Mouse (Mus musculus): ENCODE measurements around the gene Omt2b. TPM values are rescaled to one million over a fixed set of nuclear protein-coding genes. Genes with fewer than 3 reads are reported as not detected.
A peak's percentile ranks its signal among the peaks of the same experiment; 100 is the strongest.

Gene Omt2b
- polyA plus RNA-seq, 1 experiment: not detected

GRCm38 (mm10) chr9:78369349-78369748, 42.0 kb downstream of the Omt2b start:
- Histone ChIP-seq H3K27ac (ENCODE audit: insufficient read depth, low read length) (peak overlapping the region; percentile 100), H3K4me1 (ENCODE audit: control insufficient read depth, insufficient read depth, low read length) (peaks cover 8% of the 10 kb centered on the region), H3K27me3 (ENCODE audit: control insufficient read depth, insufficient read depth, low read length, poor library complexity, severe bottlenecking) (no peaks in the 10 kb centered on the region), H3K4me3 (ENCODE audit: low read depth, low read length) (no peak overlapping the region), H3K9ac (ENCODE audit: low read depth, poor library complexity, severe bottlenecking) (peak overlapping the region; percentile 69), H3K9me3 (replicated peaks; ENCODE audit: control insufficient read depth, insufficient read depth, low read length, poor library complexity, severe bottlenecking) (no peaks in the 10 kb centered on the region), H3K36me3 (ENCODE audit: control insufficient read depth, insufficient read depth, low read length, poor library complexity, severe bottlenecking) (no peaks in the 10 kb centered on the region)
- TF ChIP-seq EP300 (IDR thresholded peaks at IDR 0.05; ENCODE audit: insufficient read depth, low read depth, low read length) (peak; percentile 99), CTCF (IDR thresholded peaks at IDR 0.05; ENCODE audit: low read depth, low read length) (no peak)

- TF ChIP-seq POLR2A (IDR thresholded peaks at IDR 0.05; ENCODE audit: insufficient read depth, low read length): no peak
- TF ChIP-seq EP300 (IDR thresholded peaks at IDR 0.05; ENCODE audit: insufficient read depth, low read depth, low read length): no peak
- no peak for TF ChIP-seq CTCF (IDR thresholded peaks at IDR 0.05; ENCODE audit: low read depth, low read length)
- Histone ChIP-seq H3K9ac (ENCODE audit: low read depth, poor library complexity, severe bottlenecking) (peak overlapping the region; percentile 69), H3K27me3 (ENCODE audit: control insufficient read depth, insufficient read depth, low read length, poor library complexity, severe bottlenecking) (no peaks in the 10 kb centered on the region), H3K36me3 (ENCODE audit: control insufficient read depth, insufficient read depth, low read length, poor library complexity, severe bottlenecking) (no peaks in the 10 kb centered on the region), H3K4me3 (ENCODE audit: low read depth, low read length) (no peak overlapping the region), H3K9me3 (replicated peaks; ENCODE audit: control insufficient read depth, insufficient read depth, low read length, poor library complexity, severe bottlenecking) (no peaks in the 10 kb centered on the region), H3K4me1 (ENCODE audit: control insufficient read depth, insufficient read depth, low read length) (peaks cover 8% of the 10 kb centered on the region), H3K27ac (ENCODE audit: insufficient read depth, low read length) (peak overlapping the region; percentile 100)
Measured at GRCm38 (mm10) chr9:78369786-78370185, 42.4 kb downstream of the Omt2b start.

- no peak for TF ChIP-seq POLR2A (IDR thresholded peaks at IDR 0.05; ENCODE audit: insufficient read depth, low read length)
- peak; percentile 100 for TF ChIP-seq EP300 (IDR thresholded peaks at IDR 0.05; ENCODE audit: insufficient read depth, low read depth, low read length)
- H3K27ac ChIP-seq (ENCODE audit: insufficient read depth, low read length): peak overlapping the region; percentile 100
- H3K27me3 ChIP-seq (ENCODE audit: control insufficient read depth, insufficient read depth, low read length, poor library complexity, severe bottlenecking): no peaks in the 10 kb centered on the region
- H3K4me3 ChIP-seq (ENCODE audit: low read depth, low read length): no peak overlapping the region
- no peaks in the 10 kb centered on the region for H3K9me3 ChIP-seq (replicated peaks; ENCODE audit: control insufficient read depth, insufficient read depth, low read length, poor library complexity, severe bottlenecking)
- no peak overlapping the region for H3K9ac ChIP-seq (ENCODE audit: low read depth, poor library complexity, severe bottlenecking)
- H3K4me1 ChIP-seq (ENCODE audit: control insufficient read depth, insufficient read depth, low read length): peaks cover 8% of the 10 kb centered on the region
- 0 out of 2 replicates have a peak, but pooled peaks cover 3% of the 10 kb centered on the region for H3K36me3 ChIP-seq (ENCODE audit: control insufficient read depth, insufficient read depth, low read length, poor library complexity, severe bottlenecking)
Measured at GRCm38 (mm10) chr9:78371441-78371840, 44.1 kb downstream of the Omt2b start.

- Histone ChIP-seq H3K27ac (ENCODE audit: insufficient read depth, low read length) (peak overlapping the region; percentile 98), H3K36me3 (ENCODE audit: control insufficient read depth, insufficient read depth, low read length, poor library complexity, severe bottlenecking) (0 out of 2 replicates have a peak, but pooled peaks cover 4% of the 10 kb centered on the region), H3K27me3 (ENCODE audit: control insufficient read depth, insufficient read depth, low read length, poor library complexity, severe bottlenecking) (no peaks in the 10 kb centered on the region), H3K9me3 (replicated peaks; ENCODE audit: control insufficient read depth, insufficient read depth, low read length, poor library complexity, severe bottlenecking) (no peaks in the 10 kb centered on the region), H3K4me1 (ENCODE audit: control insufficient read depth, insufficient read depth, low read length) (peaks cover 8% of the 10 kb centered on the region), H3K4me3 (ENCODE audit: low read depth, low read length) (no peak overlapping the region), H3K9ac (ENCODE audit: low read depth, poor library complexity, severe bottlenecking) (peak overlapping the region; percentile 72)
- TF ChIP-seq POLR2A (IDR thresholded peaks at IDR 0.05; ENCODE audit: insufficient read depth, low read length): no peak
- no peak for TF ChIP-seq CTCF (IDR thresholded peaks at IDR 0.05; ENCODE audit: low read depth, low read length)
- TF ChIP-seq EP300 (IDR thresholded peaks at IDR 0.05; ENCODE audit: insufficient read depth, low read depth, low read length): no peak
Measured at GRCm38 (mm10) chr9:78372827-78373504, 45.6 kb downstream of the Omt2b start.

- TF ChIP-seq POLR2A (IDR thresholded peaks at IDR 0.05; ENCODE audit: insufficient read depth, low read length) (no peak), EP300 (IDR thresholded peaks at IDR 0.05; ENCODE audit: insufficient read depth, low read depth, low read length) (peak; percentile 88), CTCF (IDR thresholded peaks at IDR 0.05; ENCODE audit: low read depth, low read length) (no peak)
- H3K9ac ChIP-seq (ENCODE audit: low read depth, poor library complexity, severe bottlenecking): peak overlapping the region; percentile 71
Measured at GRCm38 (mm10) chr9:78374397-78374796, 47.0 kb downstream of the Omt2b start.

GRCm38 (mm10) chr9:78374885-78375389, 47.5 kb downstream of the Omt2b start:
- no peaks in the 10 kb centered on the region for H3K27me3 ChIP-seq (ENCODE audit: control insufficient read depth, insufficient read depth, low read length, poor library complexity, severe bottlenecking)
- peak overlapping the region; percentile 71; the same call in 1 of the 2 replicates for H3K9ac ChIP-seq (ENCODE audit: low read depth, poor library complexity, severe bottlenecking)
- no peak for TF ChIP-seq POLR2A (IDR thresholded peaks at IDR 0.05; ENCODE audit: insufficient read depth, low read length)
- TF ChIP-seq EP300 (IDR thresholded peaks at IDR 0.05; ENCODE audit: insufficient read depth, low read depth, low read length): peak; percentile 94
- TF ChIP-seq CTCF (IDR thresholded peaks at IDR 0.05; ENCODE audit: low read depth, low read length): no peak
- H3K9me3 ChIP-seq (replicated peaks; ENCODE audit: control insufficient read depth, insufficient read depth, low read length, poor library complexity, severe bottlenecking): no peaks in the 10 kb centered on the region
- peaks cover 9% of the 10 kb centered on the region for H3K4me1 ChIP-seq (ENCODE audit: control insufficient read depth, insufficient read depth, low read length)
- H3K36me3 ChIP-seq (ENCODE audit: control insufficient read depth, insufficient read depth, low read length, poor library complexity, severe bottlenecking): 0 out of 2 replicates have a peak, but pooled peaks cover 4% of the 10 kb centered on the region
- H3K27ac ChIP-seq (ENCODE audit: insufficient read depth, low read length): peak overlapping the region; percentile 98
- no peak overlapping the region for H3K4me3 ChIP-seq (ENCODE audit: low read depth, low read length)

More at GRCm38 (mm10) chr9:78374397-78374796, 47.0 kb downstream of the Omt2b start:
- Histone ChIP-seq H3K4me1 (ENCODE audit: control insufficient read depth, insufficient read depth, low read length) (peaks cover 9% of the 10 kb centered on the region), H3K27me3 (ENCODE audit: control insufficient read depth, insufficient read depth, low read length, poor library complexity, severe bottlenecking) (no peaks in the 10 kb centered on the region), H3K27ac (ENCODE audit: insufficient read depth, low read length) (peak overlapping the region; percentile 98), H3K4me3 (ENCODE audit: low read depth, low read length) (peak overlapping the region; percentile 1; the same call in 1 of the 2 replicates), H3K9me3 (replicated peaks; ENCODE audit: control insufficient read depth, insufficient read depth, low read length, poor library complexity, severe bottlenecking) (no peaks in the 10 kb centered on the region), H3K36me3 (ENCODE audit: control insufficient read depth, insufficient read depth, low read length, poor library complexity, severe bottlenecking) (0 out of 2 replicates have a peak, but pooled peaks cover 4% of the 10 kb centered on the region)
